Mouse (Mus musculus): Measurements from ENCODE around the gene Lyrm1. TPM values are rescaled to one million over a fixed set of nuclear protein-coding genes. Genes with fewer than 3 reads are reported as not detected.

Gene Lyrm1
- polyA plus RNA-seq, 1 experiment from 2014 or later: 5.5 TPM

- no peaks in the 10 kb centered on the region for H3K4me1 ChIP-seq (ENCODE audit: insufficient read depth)
- H3K9ac ChIP-seq: no peak overlapping the region
- ATAC-seq (ENCODE audit: insufficient read depth): no peak
- no peaks in the 10 kb centered on the region for H3K9me3 ChIP-seq (ENCODE audit: low read depth, low read length)
- no peak for DNase-seq
- no peaks in the 10 kb centered on the region for H3K36me3 ChIP-seq (ENCODE audit: insufficient read depth)
- no peak overlapping the region for H3K27ac ChIP-seq (ENCODE audit: low read depth)
- no peaks in the 10 kb centered on the region for H3K27me3 ChIP-seq (ENCODE audit: insufficient read depth, low read length)
- 63% methylated on average over 3 of the region's 3 CpGs for WGBS
- no peak for TF ChIP-seq CTCF (IDR thresholded peaks at IDR 0.05; ENCODE audit: low read depth)
- no peak overlapping the region for H3K4me2 ChIP-seq
- H3K4me3 ChIP-seq (ENCODE audit: low read depth, low read length): no peak overlapping the region
Measured at GRCm38 (mm10) chr7:119899386-119900057, 3.9 kb downstream of the Lyrm1 start.

- Histone ChIP-seq H3K4me1 (ENCODE audit: insufficient read depth) (no peaks in the 10 kb centered on the region), H3K4me2 (no peak overlapping the region), H3K9me3 (ENCODE audit: low read depth, low read length) (no peaks in the 10 kb centered on the region), H3K27me3 (ENCODE audit: insufficient read depth, low read length) (no peaks in the 10 kb centered on the region), H3K36me3 (ENCODE audit: insufficient read depth) (no peaks in the 10 kb centered on the region), H3K4me3 (ENCODE audit: low read depth, low read length) (no peak overlapping the region), H3K27ac (ENCODE audit: low read depth) (no peak overlapping the region), H3K9ac (no peak overlapping the region)
- ATAC-seq (ENCODE audit: insufficient read depth) (no peak), DNase-seq (no peak)
- WGBS: 80% methylated on average over 3 of the region's 3 CpGs
- TF ChIP-seq CTCF (IDR thresholded peaks at IDR 0.05; ENCODE audit: low read depth): no peak
Measured at GRCm38 (mm10) chr7:119906523-119907215, 11.0 kb downstream of the Lyrm1 start.

- no peaks in the 10 kb centered on the region for H3K27me3 ChIP-seq (ENCODE audit: insufficient read depth, low read length)
- H3K4me2 ChIP-seq: no peak overlapping the region
- no peaks in the 10 kb centered on the region for H3K4me1 ChIP-seq (ENCODE audit: insufficient read depth)
- no peak overlapping the region for H3K27ac ChIP-seq (ENCODE audit: low read depth)
- no peaks in the 10 kb centered on the region for H3K36me3 ChIP-seq (ENCODE audit: insufficient read depth)
- WGBS: 62% methylated on average over 3 of the region's 3 CpGs
- ATAC-seq (ENCODE audit: insufficient read depth) (no peak), DNase-seq (no peak)
- H3K9me3 ChIP-seq (ENCODE audit: low read depth, low read length): no peaks in the 10 kb centered on the region
- no peak overlapping the region for H3K9ac ChIP-seq
- TF ChIP-seq CTCF (IDR thresholded peaks at IDR 0.05; ENCODE audit: low read depth): no peak
- H3K4me3 ChIP-seq (ENCODE audit: low read depth, low read length): no peak overlapping the region
Measured at GRCm38 (mm10) chr7:119911727-119912126, 16.1 kb downstream of the Lyrm1 start.

- Histone ChIP-seq H3K4me3 (ENCODE audit: low read depth, low read length) (no peak overlapping the region), H3K27me3 (ENCODE audit: insufficient read depth, low read length) (no peaks in the 10 kb centered on the region), H3K9ac (no peak overlapping the region), H3K4me1 (ENCODE audit: insufficient read depth) (no peaks in the 10 kb centered on the region), H3K27ac (ENCODE audit: low read depth) (no peak overlapping the region), H3K36me3 (ENCODE audit: insufficient read depth) (no peaks in the 10 kb centered on the region), H3K9me3 (ENCODE audit: low read depth, low read length) (no peaks in the 10 kb centered on the region), H3K4me2 (no peak overlapping the region)
- 45% methylated on average over 2 of the region's 2 CpGs for WGBS
- ATAC-seq (ENCODE audit: insufficient read depth) (no peak), DNase-seq (no peak)
- no peak for TF ChIP-seq CTCF (IDR thresholded peaks at IDR 0.05; ENCODE audit: low read depth)
Measured at GRCm38 (mm10) chr7:119920457-119920856, 24.8 kb downstream of the Lyrm1 start.

GRCm38 (mm10) chr7:119921054-119921453 is 25.4 kb downstream of the Lyrm1 start:
- Histone ChIP-seq H3K27me3 (ENCODE audit: insufficient read depth, low read length) (no peaks in the 10 kb centered on the region), H3K9me3 (ENCODE audit: low read depth, low read length) (no peaks in the 10 kb centered on the region), H3K4me3 (ENCODE audit: low read depth, low read length) (no peak overlapping the region), H3K9ac (no peak overlapping the region), H3K4me2 (no peak overlapping the region), H3K36me3 (ENCODE audit: insufficient read depth) (no peaks in the 10 kb centered on the region), H3K4me1 (ENCODE audit: insufficient read depth) (no peaks in the 10 kb centered on the region), H3K27ac (ENCODE audit: low read depth) (no peak overlapping the region)
- WGBS: 74% methylated on average over 4 of the region's 4 CpGs
- ATAC-seq (ENCODE audit: insufficient read depth) (no peak), DNase-seq (no peak)
- TF ChIP-seq CTCF (IDR thresholded peaks at IDR 0.05; ENCODE audit: low read depth): no peak

GRCm38 (mm10) chr7:119928783-119929440 is 33.3 kb downstream of the Lyrm1 start:
- no peak for TF ChIP-seq CTCF (IDR thresholded peaks at IDR 0.05; ENCODE audit: low read depth)
- Histone ChIP-seq H3K27me3 (ENCODE audit: insufficient read depth, low read length) (no peaks in the 10 kb centered on the region), H3K9me3 (ENCODE audit: low read depth, low read length) (no peaks in the 10 kb centered on the region), H3K4me2 (no peak overlapping the region), H3K4me3 (ENCODE audit: low read depth, low read length) (no peak overlapping the region), H3K27ac (ENCODE audit: low read depth) (no peak overlapping the region), H3K9ac (no peak overlapping the region), H3K36me3 (ENCODE audit: insufficient read depth) (no peaks in the 10 kb centered on the region), H3K4me1 (ENCODE audit: insufficient read depth) (no peaks in the 10 kb centered on the region)
- 50% methylated on average over 2 of the region's 2 CpGs for WGBS
- no peak for DNase-seq
- ATAC-seq (ENCODE audit: insufficient read depth): no peak

GRCm38 (mm10) chr7:119936321-119936720 is 40.7 kb downstream of the Lyrm1 start:
- Histone ChIP-seq H3K9me3 (ENCODE audit: low read depth, low read length) (no peaks in the 10 kb centered on the region), H3K4me3 (ENCODE audit: low read depth, low read length) (no peak overlapping the region), H3K4me2 (no peak overlapping the region), H3K36me3 (ENCODE audit: insufficient read depth) (no peaks in the 10 kb centered on the region), H3K4me1 (ENCODE audit: insufficient read depth) (no peaks in the 10 kb centered on the region), H3K27me3 (ENCODE audit: insufficient read depth, low read length) (no peaks in the 10 kb centered on the region), H3K9ac (no peak overlapping the region), H3K27ac (ENCODE audit: low read depth) (no peak overlapping the region)
- DNase-seq (no peak), ATAC-seq (ENCODE audit: insufficient read depth) (no peak)
- TF ChIP-seq CTCF (IDR thresholded peaks at IDR 0.05; ENCODE audit: low read depth): no peak

Measured in lung, embryonic 14.5 days (tissue).